Mouse (Mus musculus): Measurements from ENCODE around the gene Glul. TPM values are rescaled to one million over a fixed set of nuclear protein-coding genes. Genes with fewer than 3 reads are reported as not detected.

Glul gene
- polyA plus RNA-seq, 1 experiment from 2014 or later = 120 TPM

GRCm38 (mm10) chr1:153905884-153906283 is 6.1 kb downstream of the Glul start:
- H3K4me2 ChIP-seq (ENCODE audit: low read depth, low read length) = no peak overlapping the region
- peaks cover 51% of the 10 kb centered on the region for H3K36me3 ChIP-seq (ENCODE audit: control insufficient read depth, insufficient read depth, low read length)
- no peak overlapping the region for H3K9ac ChIP-seq (ENCODE audit: low read length)
- no peak overlapping the region for H3K4me3 ChIP-seq (ENCODE audit: low read length)
- peaks cover 20% of the 10 kb centered on the region for H3K4me1 ChIP-seq (replicated peaks; ENCODE audit: control insufficient read depth, insufficient read depth, low read length)
- no peaks in the 10 kb centered on the region for H3K27me3 ChIP-seq (ENCODE audit: control insufficient read depth, insufficient read depth, low read depth, low read length)
- H3K27ac ChIP-seq (ENCODE audit: low read length) = no peak overlapping the region
- no peaks in the 10 kb centered on the region for H3K9me3 ChIP-seq (ENCODE audit: control insufficient read depth, low read length)
- no peak for ATAC-seq (ENCODE audit: low read depth)
- 89% methylated on average over 3 of the region's 3 CpGs for WGBS

- Histone ChIP-seq H3K9ac (ENCODE audit: low read length) (no peak overlapping the region), H3K9me3 (ENCODE audit: control insufficient read depth, low read length) (no peaks in the 10 kb centered on the region), H3K4me1 (replicated peaks; ENCODE audit: control insufficient read depth, insufficient read depth, low read length) (peaks cover 11% of the 10 kb centered on the region), H3K36me3 (ENCODE audit: control insufficient read depth, insufficient read depth, low read length) (peaks cover 47% of the 10 kb centered on the region), H3K27ac (ENCODE audit: low read length) (no peak overlapping the region), H3K4me3 (ENCODE audit: low read length) (no peak overlapping the region), H3K4me2 (ENCODE audit: low read depth, low read length) (no peak overlapping the region), H3K27me3 (ENCODE audit: control insufficient read depth, insufficient read depth, low read depth, low read length) (no peaks in the 10 kb centered on the region)
- ATAC-seq (ENCODE audit: low read depth) = no peak
- 88% methylated on average over 6 of the region's 6 CpGs for WGBS
Observed at GRCm38 (mm10) chr1:153908208-153908607, 8.5 kb downstream of the Glul start.

- no peak overlapping the region for H3K9ac ChIP-seq (ENCODE audit: low read length)
- WGBS = 69% methylated on average over 4 of the region's 4 CpGs
- no peak overlapping the region for H3K4me2 ChIP-seq (ENCODE audit: low read depth, low read length)
- no peak overlapping the region for H3K27ac ChIP-seq (ENCODE audit: low read length)
- no peak overlapping the region for H3K4me3 ChIP-seq (ENCODE audit: low read length)
- peaks cover 11% of the 10 kb centered on the region for H3K4me1 ChIP-seq (replicated peaks; ENCODE audit: control insufficient read depth, insufficient read depth, low read length)
- H3K27me3 ChIP-seq (ENCODE audit: control insufficient read depth, insufficient read depth, low read depth, low read length) = no peaks in the 10 kb centered on the region
- H3K9me3 ChIP-seq (ENCODE audit: control insufficient read depth, low read length) = no peaks in the 10 kb centered on the region
- peaks cover 42% of the 10 kb centered on the region for H3K36me3 ChIP-seq (ENCODE audit: control insufficient read depth, insufficient read depth, low read length)
- ATAC-seq (ENCODE audit: low read depth) = no peak
Observed at GRCm38 (mm10) chr1:153908741-153909140, 9.0 kb downstream of the Glul start.

GRCm38 (mm10) chr1:153909213-153909962 is 9.6 kb downstream of the Glul start:
- peak; percentile 78 for ATAC-seq (ENCODE audit: low read depth)
- H3K9ac ChIP-seq (ENCODE audit: low read length) = no peak overlapping the region
- peak overlapping the region; percentile 6 for H3K27ac ChIP-seq (ENCODE audit: low read length)
- no peak overlapping the region for H3K4me3 ChIP-seq (ENCODE audit: low read length)
- no peaks in the 10 kb centered on the region for H3K9me3 ChIP-seq (ENCODE audit: control insufficient read depth, low read length)
- 54% methylated on average over 10 of the region's 10 CpGs for WGBS
- no peaks in the 10 kb centered on the region for H3K27me3 ChIP-seq (ENCODE audit: control insufficient read depth, insufficient read depth, low read depth, low read length)
- no peak overlapping the region for H3K4me2 ChIP-seq (ENCODE audit: low read depth, low read length)
- H3K36me3 ChIP-seq (ENCODE audit: control insufficient read depth, insufficient read depth, low read length) = peaks cover 36% of the 10 kb centered on the region
- H3K4me1 ChIP-seq (replicated peaks; ENCODE audit: control insufficient read depth, insufficient read depth, low read length) = peaks cover 11% of the 10 kb centered on the region

GRCm38 (mm10) chr1:153909963-153910291 is 10.2 kb downstream of the Glul start:
- peak; percentile 19; the same call in 1 of the 2 replicates for ATAC-seq (ENCODE audit: low read depth)
- H3K9ac ChIP-seq (ENCODE audit: low read length) = no peak overlapping the region
- no peaks in the 10 kb centered on the region for H3K9me3 ChIP-seq (ENCODE audit: control insufficient read depth, low read length)
- H3K4me1 ChIP-seq (replicated peaks; ENCODE audit: control insufficient read depth, insufficient read depth, low read length) = peaks cover 11% of the 10 kb centered on the region
- peaks cover 34% of the 10 kb centered on the region for H3K36me3 ChIP-seq (ENCODE audit: control insufficient read depth, insufficient read depth, low read length)
- no peak overlapping the region for H3K4me3 ChIP-seq (ENCODE audit: low read length)
- H3K27me3 ChIP-seq (ENCODE audit: control insufficient read depth, insufficient read depth, low read depth, low read length) = no peaks in the 10 kb centered on the region
- WGBS = 72% methylated on average over 9 of the region's 9 CpGs
- no peak overlapping the region for H3K4me2 ChIP-seq (ENCODE audit: low read depth, low read length)
- peak overlapping the region; percentile 6 for H3K27ac ChIP-seq (ENCODE audit: low read length)

GRCm38 (mm10) chr1:153910423-153910822 is 10.7 kb downstream of the Glul start:
- H3K4me1 ChIP-seq (replicated peaks; ENCODE audit: control insufficient read depth, insufficient read depth, low read length) = peaks cover 11% of the 10 kb centered on the region
- WGBS = 73% methylated on average over 5 of the region's 5 CpGs
- no peaks in the 10 kb centered on the region for H3K9me3 ChIP-seq (ENCODE audit: control insufficient read depth, low read length)
- H3K27ac ChIP-seq (ENCODE audit: low read length) = peak overlapping the region; percentile 6
- H3K27me3 ChIP-seq (ENCODE audit: control insufficient read depth, insufficient read depth, low read depth, low read length) = no peaks in the 10 kb centered on the region
- peaks cover 29% of the 10 kb centered on the region for H3K36me3 ChIP-seq (ENCODE audit: control insufficient read depth, insufficient read depth, low read length)
- no peak overlapping the region for H3K9ac ChIP-seq (ENCODE audit: low read length)
- no peak for ATAC-seq (ENCODE audit: low read depth)
- H3K4me3 ChIP-seq (ENCODE audit: low read length) = no peak overlapping the region
- H3K4me2 ChIP-seq (ENCODE audit: low read depth, low read length) = no peak overlapping the region

- 70% methylated on average over 6 of the region's 6 CpGs for WGBS
Observed at GRCm38 (mm10) chr1:153911276-153911795, 11.6 kb downstream of the Glul start.

GRCm38 (mm10) chr1:153913869-153914268 is 14.1 kb downstream of the Glul start:
- Histone ChIP-seq H3K9ac (ENCODE audit: low read length) (no peak overlapping the region), H3K9me3 (ENCODE audit: control insufficient read depth, low read length) (no peaks in the 10 kb centered on the region), H3K4me2 (ENCODE audit: low read depth, low read length) (no peak overlapping the region), H3K4me3 (ENCODE audit: low read length) (no peak overlapping the region), H3K4me1 (replicated peaks; ENCODE audit: control insufficient read depth, insufficient read depth, low read length) (peaks cover 11% of the 10 kb centered on the region), H3K36me3 (ENCODE audit: control insufficient read depth, insufficient read depth, low read length) (peaks cover 2% of the 10 kb centered on the region; the same call in 1 of the 2 replicates), H3K27me3 (ENCODE audit: control insufficient read depth, insufficient read depth, low read depth, low read length) (no peaks in the 10 kb centered on the region), H3K27ac (ENCODE audit: low read length) (no peak overlapping the region)
- 63% methylated on average over 3 of the region's 3 CpGs for WGBS
- ATAC-seq (ENCODE audit: low read depth) = no peak

More at GRCm38 (mm10) chr1:153911276-153911795, 11.6 kb downstream of the Glul start:
- H3K27ac ChIP-seq (ENCODE audit: low read length) = no peak overlapping the region
- peaks cover 11% of the 10 kb centered on the region for H3K4me1 ChIP-seq (replicated peaks; ENCODE audit: control insufficient read depth, insufficient read depth, low read length)
- H3K4me3 ChIP-seq (ENCODE audit: low read length) = no peak overlapping the region
- H3K4me2 ChIP-seq (ENCODE audit: low read depth, low read length) = no peak overlapping the region
- H3K9me3 ChIP-seq (ENCODE audit: control insufficient read depth, low read length) = no peaks in the 10 kb centered on the region
- no peaks in the 10 kb centered on the region for H3K27me3 ChIP-seq (ENCODE audit: control insufficient read depth, insufficient read depth, low read depth, low read length)
- H3K36me3 ChIP-seq (ENCODE audit: control insufficient read depth, insufficient read depth, low read length) = peaks cover 24% of the 10 kb centered on the region
- H3K9ac ChIP-seq (ENCODE audit: low read length) = no peak overlapping the region
- no peak for ATAC-seq (ENCODE audit: low read depth)

GRCm38 (mm10) chr1:153918521-153919206 is 18.9 kb downstream of the Glul start:
- Histone ChIP-seq H3K4me3 (ENCODE audit: low read length) (no peak overlapping the region), H3K4me2 (ENCODE audit: low read depth, low read length) (no peak overlapping the region), H3K27me3 (ENCODE audit: control insufficient read depth, insufficient read depth, low read depth, low read length) (no peaks in the 10 kb centered on the region), H3K27ac (ENCODE audit: low read length) (no peak overlapping the region), H3K9ac (ENCODE audit: low read length) (no peak overlapping the region), H3K36me3 (ENCODE audit: control insufficient read depth, insufficient read depth, low read length) (no peaks in the 10 kb centered on the region), H3K4me1 (replicated peaks; ENCODE audit: control insufficient read depth, insufficient read depth, low read length) (no peaks in the 10 kb centered on the region), H3K9me3 (ENCODE audit: control insufficient read depth, low read length) (no peaks in the 10 kb centered on the region)
- 77% methylated on average over 3 of the region's 3 CpGs for WGBS
- no peak for ATAC-seq (ENCODE audit: low read depth)
